Mouse (Mus musculus) midbrain, embryonic 10.5 days (tissue): ENCODE measurements around the gene Gm11939. TPM values are rescaled to one million over a fixed set of nuclear protein-coding genes. Genes with fewer than 3 reads are reported as not detected.
"Not testable (repeated sequence)": the region's sequence is repeated elsewhere in the genome, so short reads cannot be mapped to it uniquely, and the experiment has no call there.

Experiments used
- DNase-seq: peaks from one replicate; pipeline ENCODE4 v3.0.0-alpha.2; 2017; ENCODE audit warnings: low spot score
- H3K27ac ChIP-seq: fragments of 300-500 bp; sonication (generic); replicated peaks from 2 replicates; pipeline ENCODE4 v1.5.1; 2016; ENCODE audit warnings: mild to moderate bottlenecking
- H3K27me3 ChIP-seq: fragments of 300-500 bp; sonication (generic); 2 replicates; pipeline ENCODE4 v1.6.1; 2016; ENCODE audit warnings: low read depth, mild to moderate bottlenecking; ENCODE audit not compliant: poor library complexity, severe bottlenecking
- H3K36me3 ChIP-seq: fragments of 300-500 bp; sonication (generic); 2 replicates; pipeline ENCODE4 v1.6.1; 2016; ENCODE audit warnings: mild to moderate bottlenecking, moderate library complexity
- H3K4me1 ChIP-seq: fragments of 300-500 bp; sonication (generic); 2 replicates; pipeline ENCODE4 v1.6.1; 2016
- H3K4me3 ChIP-seq: fragments of 300-500 bp; sonication (generic); 2 replicates; pipeline ENCODE4 v1.5.1; 2016; ENCODE audit warnings: mild to moderate bottlenecking, moderate library complexity
- H3K9me3 ChIP-seq: fragments of 300-500 bp; sonication (generic); replicated peaks from 2 replicates; pipeline ENCODE4 v1.6.1; 2016; ENCODE audit warnings: mild to moderate bottlenecking
- WGBS: fragments of 180-500 bp; shearing (Covaris S2); methylation state at CpG from one replicate; pipeline ENCODE4 v1.1.7; 2016; 5-methylcytosine and 5-hydroxymethylcytosine counted together
- polyA plus RNA-seq: library from polyadenylated mRNA; unstranded; fragments of >200 nt; fragmentation: Nextera tagmentation; extraction: Ambion mirVana; gene quantifications from 2 replicates; pipeline ENCODE4 v1.2.1, GENCODE M21; 2016

Gm11939 gene
- polyA plus RNA-seq, result not detected in 2 replicates

DNA sequence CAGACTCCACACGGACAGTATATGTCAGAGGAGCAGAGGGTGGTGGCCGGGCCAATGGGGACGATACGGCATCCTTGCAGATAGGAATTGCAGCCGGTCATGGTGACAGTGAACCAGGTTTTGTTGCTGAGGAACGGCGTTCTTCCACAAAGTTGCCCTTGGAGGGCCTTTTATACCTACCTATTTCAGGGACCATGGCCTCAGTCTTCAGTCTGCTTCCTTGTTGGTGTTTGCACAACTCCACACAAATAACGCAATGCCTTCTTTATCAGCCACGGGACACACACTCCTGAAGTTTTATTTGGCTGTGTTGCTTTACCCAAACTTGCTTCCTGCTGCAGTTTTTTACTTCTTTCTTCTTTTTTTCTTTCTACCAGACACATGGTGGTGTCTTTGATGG is at the start of gene Gm11939:
TSS of gene Gm11939 (minus strand) at position 101 of the 400 bp plus-strand sequence.
- Histone ChIP-seq H3K4me1 (no peaks in the 10 kb centered on the region), H3K27me3 (no peaks in the 10 kb centered on the region), H3K27ac (no peak within 1 kb of the TSS), H3K36me3 (no peaks in the 10 kb centered on the region), H3K9me3 (no peaks in the 10 kb centered on the region), H3K4me3 (no peak within 1 kb of the TSS)
- DNase-seq, result no peak
- 91% methylated on average over 9 of the region's 9 CpGs for WGBS

DNA sequence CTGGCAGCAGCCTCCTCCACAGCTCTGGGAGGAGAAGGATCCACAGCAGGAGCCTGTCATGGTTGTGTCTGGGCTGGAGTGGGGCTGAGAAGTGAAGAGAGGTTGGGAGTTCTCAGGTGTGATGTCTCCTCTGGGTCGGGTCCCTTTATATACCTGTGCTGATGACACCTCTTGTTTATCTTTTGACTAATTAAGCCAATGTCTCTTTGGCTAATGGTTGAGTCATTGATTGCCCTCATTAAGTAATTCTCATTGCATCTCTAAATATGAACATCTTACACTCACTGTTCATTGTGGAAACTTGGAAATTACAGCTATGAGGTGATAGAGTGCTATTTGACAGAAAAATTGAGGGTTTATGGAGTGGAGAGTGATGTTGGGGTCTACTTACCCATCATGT is 43.9 kb upstream of the Gm11939 start, which contains the start of gene Gm11938:
TSS of gene Gm11938 (minus strand) at position 101 of the 400 bp plus-strand sequence.
- H3K36me3 ChIP-seq, H3K4me3 ChIP-seq, H3K27ac ChIP-seq, DNase-seq, H3K9me3 ChIP-seq, H3K4me1 ChIP-seq, H3K27me3 ChIP-seq: not testable (repeated sequence)
- WGBS, result 76% methylated on average over 1 of the region's 1 CpGs

DNA sequence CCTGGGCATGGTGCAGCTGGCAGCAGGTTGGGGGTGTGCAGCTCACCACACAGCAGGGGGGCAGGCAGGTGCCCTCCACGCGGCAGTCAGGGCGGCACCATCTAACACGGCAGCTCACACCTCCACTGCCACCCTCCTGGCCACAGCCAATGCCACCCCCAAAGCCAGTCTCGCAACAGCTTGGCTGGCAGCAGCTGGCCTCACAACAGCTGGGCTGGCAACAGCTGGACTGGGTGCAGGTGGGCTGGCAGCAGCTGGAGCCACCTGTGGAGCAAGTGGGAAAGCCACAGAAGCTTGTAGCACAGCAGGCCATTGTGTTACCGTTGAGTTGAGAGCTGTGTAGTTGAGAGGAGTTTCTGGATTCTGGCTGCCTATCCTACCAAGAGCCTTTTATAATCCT is 38.5 kb upstream of the Gm11939 start, which contains the start of gene Krtap9-3:
TSS of gene Krtap9-3 (minus strand) at position 364 of the 400 bp plus-strand sequence.
- H3K4me1 ChIP-seq, H3K4me3 ChIP-seq, H3K9me3 ChIP-seq, H3K27me3 ChIP-seq, H3K27ac ChIP-seq, H3K36me3 ChIP-seq, DNase-seq: not testable (repeated sequence)
- WGBS, result 87% methylated on average over 6 of the region's 6 CpGs

DNA sequence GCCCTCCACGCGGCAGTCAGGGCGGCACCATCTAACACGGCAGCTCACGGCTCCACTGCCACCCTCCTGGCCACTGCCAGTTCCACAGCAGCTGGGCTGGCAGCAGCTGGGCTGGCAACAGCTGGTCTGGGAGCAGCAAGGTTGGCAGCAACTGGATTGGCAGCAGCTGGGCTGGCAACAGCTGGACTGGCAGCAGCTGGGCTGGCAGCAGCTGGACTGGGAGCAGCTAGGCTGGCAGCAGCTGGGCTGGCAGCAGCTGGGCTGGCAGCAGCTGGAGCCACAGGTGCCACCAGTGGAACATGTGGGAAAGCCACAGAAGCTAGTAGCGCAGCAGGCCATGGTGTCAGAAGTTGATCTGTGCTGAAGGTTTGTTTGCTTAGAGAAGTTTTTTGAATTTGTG is 31.7 kb upstream of the Gm11939 start, which contains the start of gene Krtap1-3:
TSS of gene Krtap1-3 (minus strand) at position 359 of the 400 bp plus-strand sequence.
- H3K9me3 ChIP-seq, result no peaks in the 10 kb centered on the region
- no peak within 1 kb of the TSS for H3K27ac ChIP-seq
- no peaks in the 10 kb centered on the region for H3K27me3 ChIP-seq
- no peak for DNase-seq
- no peaks in the 10 kb centered on the region for H3K36me3 ChIP-seq
- no peak within 1 kb of the TSS for H3K4me3 ChIP-seq
- no peaks in the 10 kb centered on the region for H3K4me1 ChIP-seq
- 86% methylated on average over 6 of the region's 6 CpGs for WGBS

DNA sequence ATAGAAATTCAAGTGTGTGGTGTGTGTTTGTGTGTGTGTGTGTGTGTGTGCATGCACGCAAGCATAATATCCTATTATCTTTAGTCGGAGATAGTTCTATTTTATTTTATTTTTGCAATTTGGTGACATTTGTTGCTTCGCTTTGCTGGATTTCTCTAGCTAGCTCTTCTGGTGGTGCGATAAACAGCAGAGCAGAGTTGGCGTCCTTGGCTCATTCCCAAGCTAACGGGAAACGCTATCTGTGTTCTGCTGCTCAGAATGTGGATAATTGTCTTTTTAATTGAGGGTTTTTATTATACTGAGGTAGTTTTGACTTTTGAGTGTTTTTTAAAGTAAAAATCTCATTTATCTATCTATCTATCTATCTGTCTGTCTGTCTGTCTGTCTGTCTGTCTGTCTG is 25.8 kb upstream of the Gm11939 start:
- WGBS, result 93% methylated on average over 7 of the region's 7 CpGs
- H3K4me1 ChIP-seq, result no peaks in the 10 kb centered on the region
- no peak overlapping the region for H3K27ac ChIP-seq
- no peaks in the 10 kb centered on the region for H3K27me3 ChIP-seq
- DNase-seq, result no peak
- H3K36me3 ChIP-seq, result no peaks in the 10 kb centered on the region
- no peak overlapping the region for H3K4me3 ChIP-seq
- H3K9me3 ChIP-seq, result no peaks in the 10 kb centered on the region

DNA sequence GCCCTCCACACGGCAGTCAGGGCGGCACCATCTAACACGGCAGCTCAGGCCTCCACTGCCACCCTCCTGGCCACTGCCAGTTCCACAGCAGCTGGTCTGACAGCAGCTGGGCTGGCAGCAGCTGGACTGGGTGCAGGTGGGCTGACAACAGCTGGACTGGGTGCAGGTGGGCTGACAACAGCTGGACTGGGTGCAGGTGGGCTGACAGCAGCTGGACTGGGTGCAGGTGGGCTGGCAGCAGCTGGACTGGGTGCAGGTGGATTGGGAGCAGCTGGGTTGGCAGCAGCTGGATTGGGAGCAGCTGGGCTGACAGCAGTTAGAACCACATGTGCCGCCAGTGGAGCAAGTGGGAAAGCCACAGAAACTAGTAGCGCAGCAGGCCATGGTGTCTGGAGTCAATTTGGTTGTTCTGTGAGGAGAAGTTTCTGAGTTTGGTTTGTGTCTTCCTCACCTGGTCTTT is 24.0 kb upstream of the Gm11939 start, which contains the start of gene Krtap1-4:
TSS of gene Krtap1-4 (minus strand) at position 410 of the 460 bp plus-strand sequence.
- Histone ChIP-seq H3K4me3 (no peak within 1 kb of the TSS), H3K27me3 (no peaks in the 10 kb centered on the region), H3K9me3 (no peaks in the 10 kb centered on the region), H3K27ac (no peak within 1 kb of the TSS), H3K36me3 (no peaks in the 10 kb centered on the region), H3K4me1 (no peaks in the 10 kb centered on the region)
- DNase-seq, result no peak
- 87% methylated on average over 5 of the region's 5 CpGs for WGBS

DNA sequence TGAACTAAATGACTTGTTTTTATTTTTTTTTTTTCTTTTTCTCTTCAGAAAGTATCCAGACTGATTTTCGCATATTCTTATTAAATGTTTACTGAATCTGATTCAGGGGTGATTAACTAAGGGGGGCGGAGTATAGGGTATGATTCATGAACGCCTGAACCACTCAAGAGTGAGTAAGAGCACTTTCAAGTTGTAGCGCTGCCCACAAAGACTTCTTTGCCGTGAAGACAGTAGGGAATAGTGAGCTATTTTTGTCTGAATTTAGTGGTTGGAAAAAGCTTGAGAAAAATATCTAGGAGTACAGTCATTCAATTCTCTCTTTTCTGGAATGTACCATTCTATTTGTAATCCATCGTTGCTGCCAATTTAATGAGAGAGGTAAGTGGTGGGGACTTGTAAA is 22.3 kb upstream of the Gm11939 start:
- H3K4me3 ChIP-seq, result no peak overlapping the region
- no peak overlapping the region for H3K27ac ChIP-seq
- H3K27me3 ChIP-seq, result no peaks in the 10 kb centered on the region
- no peaks in the 10 kb centered on the region for H3K4me1 ChIP-seq
- H3K9me3 ChIP-seq, result no peaks in the 10 kb centered on the region
- WGBS, result 90% methylated on average over 6 of the region's 6 CpGs
- DNase-seq, result no peak
- no peaks in the 10 kb centered on the region for H3K36me3 ChIP-seq

DNA sequence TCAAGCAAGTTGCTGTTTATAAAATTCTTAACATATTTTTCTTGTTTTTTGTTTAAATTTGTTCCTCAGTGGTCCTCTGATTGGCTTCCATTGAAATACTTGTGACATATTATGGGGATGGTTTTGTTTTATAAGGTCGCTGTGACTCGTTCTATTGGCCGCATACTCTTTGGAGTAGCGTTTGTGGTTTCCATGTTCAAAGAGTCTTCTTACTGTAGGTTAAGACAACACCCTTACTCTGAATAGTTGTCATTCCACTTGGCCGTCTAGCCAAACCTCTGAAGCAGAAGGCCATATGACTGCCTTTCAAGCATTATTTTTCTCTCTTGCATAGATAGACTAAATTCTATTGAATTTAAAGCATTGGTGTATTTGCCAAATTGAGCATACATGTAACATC is 21.8 kb upstream of the Gm11939 start:
- H3K9me3 ChIP-seq, result no peaks in the 10 kb centered on the region
- WGBS, result 93% methylated on average over 5 of the region's 5 CpGs
- DNase-seq, result no peak
- H3K4me3 ChIP-seq, result no peak overlapping the region
- H3K27ac ChIP-seq, result no peak overlapping the region
- no peaks in the 10 kb centered on the region for H3K27me3 ChIP-seq
- no peaks in the 10 kb centered on the region for H3K36me3 ChIP-seq
- H3K4me1 ChIP-seq, result no peaks in the 10 kb centered on the region

DNA sequence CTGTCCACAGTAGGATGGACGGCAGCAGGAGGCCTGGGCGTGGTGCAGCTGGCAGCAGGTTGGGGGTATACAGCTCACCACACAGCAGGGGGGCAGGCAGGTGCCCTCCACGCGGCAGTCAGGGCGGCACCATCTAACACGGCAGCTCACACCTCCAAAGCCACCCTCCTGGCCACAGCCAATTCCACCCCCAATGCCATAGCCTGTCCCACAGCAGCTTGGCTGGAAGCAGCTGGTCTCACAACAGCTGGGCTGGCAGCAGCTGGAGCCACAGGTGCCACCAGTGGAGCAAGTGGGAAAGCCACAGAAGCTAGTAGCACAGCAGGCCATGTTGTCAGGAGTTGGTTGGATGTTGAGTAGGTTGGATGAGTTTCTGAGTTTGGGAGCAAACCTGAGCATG is 21.4 kb upstream of the Gm11939 start, which contains the start of gene Krtap1-5:
TSS of gene Krtap1-5 (minus strand) at position 381 of the 400 bp plus-strand sequence.
- H3K27me3 ChIP-seq, result no peaks in the 10 kb centered on the region
- H3K36me3 ChIP-seq, result no peaks in the 10 kb centered on the region
- DNase-seq, result no peak
- no peak within 1 kb of the TSS for H3K4me3 ChIP-seq
- no peaks in the 10 kb centered on the region for H3K9me3 ChIP-seq
- H3K27ac ChIP-seq, result no peak within 1 kb of the TSS
- H3K4me1 ChIP-seq, result no peaks in the 10 kb centered on the region
- 83% methylated on average over 6 of the region's 6 CpGs for WGBS

DNA sequence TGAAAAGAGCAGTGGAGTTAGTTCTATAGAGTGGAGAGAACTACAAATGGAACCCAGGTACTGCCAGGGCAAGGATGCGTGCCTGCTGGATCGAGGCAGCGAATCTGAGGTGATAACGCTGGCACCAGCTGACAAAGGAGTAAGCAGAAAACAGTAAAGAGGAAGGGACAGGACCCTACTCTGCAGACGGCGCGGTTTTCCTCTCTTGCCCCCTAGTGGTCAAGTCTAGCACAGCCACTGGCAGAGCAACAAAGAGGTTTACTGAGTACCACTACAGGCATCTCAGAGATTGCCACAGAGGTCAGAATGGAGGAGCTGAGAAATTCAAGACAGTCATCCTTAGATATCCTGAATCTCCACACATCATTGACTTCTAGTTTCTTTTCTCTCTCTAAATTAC is 14.8 kb upstream of the Gm11939 start:
- Histone ChIP-seq H3K4me3 (peak overlapping the region; percentile 12; the same call in 1 of the 2 replicates), H3K4me1 (peaks cover 15% of the 10 kb centered on the region), H3K36me3 (no peaks in the 10 kb centered on the region), H3K27ac (no peak overlapping the region), H3K27me3 (no peaks in the 10 kb centered on the region), H3K9me3 (no peaks in the 10 kb centered on the region)
- WGBS, result 5% methylated on average over 7 of the region's 7 CpGs
- DNase-seq, result peak; percentile 83

DNA sequence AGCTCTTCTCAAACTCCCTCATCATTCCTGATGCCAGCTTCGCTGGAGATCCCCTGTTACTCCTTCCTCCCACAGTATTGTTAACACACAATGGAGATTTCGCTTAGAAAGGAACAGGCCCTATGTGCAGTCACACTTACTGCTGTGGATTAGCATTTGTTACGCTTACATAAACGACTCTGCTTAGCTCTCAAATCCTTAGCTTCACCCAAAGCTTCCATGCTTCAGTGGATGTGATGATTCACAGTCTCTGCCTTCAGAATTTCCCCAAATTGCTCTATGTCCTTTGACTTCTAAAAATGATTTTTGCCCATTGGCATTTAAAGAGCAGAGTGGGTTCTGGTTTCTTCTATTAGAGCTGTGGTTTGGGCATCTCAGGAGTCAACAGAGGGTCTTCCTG is 13.9 kb upstream of the Gm11939 start:
- DNase-seq, result no peak
- H3K4me1 ChIP-seq, result peaks cover 15% of the 10 kb centered on the region
- no peaks in the 10 kb centered on the region for H3K36me3 ChIP-seq
- H3K9me3 ChIP-seq, result no peaks in the 10 kb centered on the region
- no peaks in the 10 kb centered on the region for H3K27me3 ChIP-seq
- no peak overlapping the region for H3K4me3 ChIP-seq
- WGBS, result 19% methylated on average over 4 of the region's 4 CpGs
- no peak overlapping the region for H3K27ac ChIP-seq

DNA sequence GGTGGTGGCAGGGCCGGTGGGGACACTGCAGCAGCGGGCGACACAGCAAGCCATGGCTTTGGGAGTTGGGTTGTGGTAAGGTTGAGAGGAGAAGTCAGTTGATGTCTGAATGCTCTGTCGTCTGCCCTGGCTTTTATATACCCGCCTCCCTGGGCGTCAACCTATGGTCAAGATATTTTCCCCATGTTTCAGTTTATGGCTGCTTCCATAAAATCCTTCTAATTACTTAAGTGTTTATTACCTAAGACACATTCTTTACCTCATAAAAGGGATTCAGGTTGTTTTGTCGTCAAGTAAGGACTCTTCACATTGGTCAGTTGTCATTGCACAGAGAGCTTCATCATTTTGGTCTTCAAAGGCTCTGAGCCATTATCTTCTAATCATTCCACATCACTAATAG is 7.3 kb upstream of the Gm11939 start, which contains the start of gene Krtap3-1:
TSS of gene Krtap3-1 (minus strand) at position 101 of the 400 bp plus-strand sequence.
- H3K9me3 ChIP-seq, result no peaks in the 10 kb centered on the region
- H3K4me3 ChIP-seq, result no peak within 1 kb of the TSS
- DNase-seq, result no peak
- H3K27me3 ChIP-seq, result no peaks in the 10 kb centered on the region
- H3K4me1 ChIP-seq, result no peaks in the 10 kb centered on the region
- H3K36me3 ChIP-seq, result no peaks in the 10 kb centered on the region
- no peak within 1 kb of the TSS for H3K27ac ChIP-seq
- WGBS, result 93% methylated on average over 7 of the region's 7 CpGs

DNA sequence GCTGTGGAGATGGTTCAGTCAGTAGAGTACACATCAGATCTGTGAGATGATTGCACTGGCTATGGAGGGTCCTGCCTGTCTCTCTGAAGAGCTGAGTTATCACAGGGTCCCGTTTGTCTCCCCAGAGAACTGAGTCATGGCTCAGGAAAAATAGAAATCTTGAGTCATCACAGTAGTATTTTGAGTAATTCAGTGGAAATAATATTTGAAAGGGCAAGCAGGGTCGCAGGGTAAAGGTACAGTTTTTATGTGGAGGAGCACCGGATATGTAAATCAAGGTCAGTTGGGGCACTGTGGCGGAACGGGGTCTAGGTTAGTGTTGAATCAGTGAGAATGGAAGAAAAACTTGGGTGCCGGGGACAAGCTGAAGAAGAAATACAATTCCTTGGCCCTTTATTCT is 3.3 kb upstream of the Gm11939 start:
- Histone ChIP-seq H3K9me3 (no peaks in the 10 kb centered on the region), H3K4me3 (no peak overlapping the region), H3K36me3 (no peaks in the 10 kb centered on the region), H3K27ac (no peak overlapping the region), H3K27me3 (no peaks in the 10 kb centered on the region), H3K4me1 (no peaks in the 10 kb centered on the region)
- DNase-seq, result no peak
- WGBS, result 87% methylated on average over 6 of the region's 6 CpGs
